Mouse (Mus musculus) embryonic fibroblast, embryonic 13.5 days (primary cell): ENCODE data around the gene Olfr1441. TPM values are rescaled to one million over a fixed set of nuclear protein-coding genes. Genes with fewer than 3 reads are reported as not detected.

Source experiments
- H3K27ac ChIP-seq: 2 replicates; pipeline ENCODE4 v1.5.1; 2012; ENCODE audit warnings: low read length, control low read depth, inconsistent platforms; ENCODE audit not compliant: insufficient read depth
- H3K4me1 ChIP-seq: 2 replicates; pipeline ENCODE4 v1.6.1; 2011; ENCODE audit warnings: low read length; ENCODE audit not compliant: control insufficient read depth, insufficient read depth
- H3K4me3 ChIP-seq: 2 replicates; pipeline ENCODE4 v1.5.1; 2011; ENCODE audit warnings: mild to moderate bottlenecking, control low read depth, low read length; ENCODE audit not compliant: insufficient read depth
- CTCF ChIP-seq: IDR thresholded peaks from 2 replicates; pipeline ENCODE4 v1.5.1; 2011; ENCODE audit warnings: mild to moderate bottlenecking, control low read depth, low read length, moderate library complexity, borderline replicate concordance; ENCODE audit not compliant: insufficient read depth
- POLR2A ChIP-seq: IDR thresholded peaks from 2 replicates; pipeline ENCODE4 v1.6.1; 2011; ENCODE audit warnings: low read depth, mild to moderate bottlenecking, control low read depth, low read length, moderate library complexity
- polyA plus RNA-seq: library from polyadenylated mRNA; stranded (reverse); fragments of >200 nt; gene quantifications from 2 replicates; pipeline ENCODE4 v1.2.4, GENCODE M21; 2011; ENCODE audit warnings: low read depth; ENCODE audit not compliant: missing spikeins, insufficient read length

The Olfr1441 gene
- polyA plus RNA-seq, 1 experiment, result not detected

DNA sequence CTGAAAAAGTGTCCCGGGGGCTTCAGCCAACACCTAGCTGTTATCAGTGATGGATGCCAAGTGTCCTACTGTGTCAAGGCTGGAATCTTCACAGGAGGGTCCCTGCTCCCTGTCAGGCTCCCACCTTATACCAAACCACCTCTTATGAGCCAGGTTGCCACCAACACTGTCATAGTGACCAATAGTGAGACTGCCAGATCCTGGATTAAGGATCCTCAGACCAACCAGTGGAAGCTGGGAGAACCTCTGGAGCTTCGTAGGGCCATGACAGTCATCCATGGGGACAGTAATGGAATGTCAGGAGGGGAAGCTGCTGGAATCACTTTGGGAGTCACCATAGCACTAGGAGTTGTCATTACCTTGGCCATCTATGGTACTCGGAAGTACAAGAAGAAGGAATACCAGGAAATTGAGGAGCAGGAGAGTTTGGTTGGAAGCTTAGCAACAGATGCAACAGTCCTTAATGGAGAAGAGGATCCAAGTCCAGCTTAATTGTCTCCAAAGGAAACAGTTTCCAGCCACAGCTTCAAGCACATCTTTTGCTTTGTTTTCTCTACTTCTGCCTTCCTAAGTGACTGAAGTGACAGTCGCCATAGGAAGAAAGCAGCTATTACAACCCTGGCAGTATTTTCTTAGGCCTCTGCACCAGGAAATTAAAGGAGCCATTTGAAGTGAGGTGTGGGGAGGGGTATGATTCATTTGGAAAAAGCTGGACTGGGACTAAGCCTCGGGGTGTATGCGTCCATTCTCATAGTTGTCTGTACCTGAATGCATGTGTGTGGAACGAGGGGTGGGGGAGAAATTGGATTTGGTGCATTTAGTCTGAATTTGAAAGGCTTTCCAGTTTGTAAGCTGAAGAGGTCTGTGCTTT lies 45.9 kb downstream of the Olfr1441 start:
- no peak overlapping the region for H3K4me3 ChIP-seq
- no peak for TF ChIP-seq POLR2A
- H3K4me1 ChIP-seq, result peaks cover 4% of the 10 kb centered on the region
- no peak overlapping the region for H3K27ac ChIP-seq

- no peak for TF ChIP-seq CTCF
- TF ChIP-seq POLR2A, result no peak
- H3K27ac ChIP-seq, result no peak overlapping the region
- no peak overlapping the region for H3K4me3 ChIP-seq
- H3K4me1 ChIP-seq, result peaks cover 4% of the 10 kb centered on the region
Observed at GRCm38 (mm10) chr19:12463722-12464035, 46.4 kb downstream of the Olfr1441 start.

- TF ChIP-seq POLR2A (no peak), CTCF (no peak)
- Histone ChIP-seq H3K27ac (peak overlapping the region; percentile 64; the same call in 1 of the 2 replicates), H3K4me1 (peaks cover 4% of the 10 kb centered on the region), H3K4me3 (no peak overlapping the region)
Observed at GRCm38 (mm10) chr19:12464127-12464526, 46.9 kb downstream of the Olfr1441 start.

DNA sequence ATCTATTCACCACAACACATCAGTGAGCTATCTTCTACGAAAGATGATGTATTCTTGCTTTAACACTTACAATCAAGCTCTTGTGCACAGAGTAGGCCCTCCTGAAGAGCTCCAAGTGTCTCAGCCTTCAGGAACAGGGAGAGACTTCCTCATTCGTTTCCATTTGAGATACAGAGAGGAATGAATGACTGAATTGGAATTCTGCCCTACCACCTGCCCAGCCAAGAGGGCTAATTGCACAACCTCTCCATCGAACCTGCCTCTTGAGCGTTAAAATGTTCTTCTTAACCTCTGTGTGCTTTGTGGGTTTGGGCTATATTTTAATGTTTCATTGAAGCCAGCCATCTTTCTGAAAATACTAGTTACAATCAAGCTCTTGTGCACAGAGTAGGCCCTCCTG lies 47.4 kb downstream of the Olfr1441 start:
- Histone ChIP-seq H3K4me1 (peaks cover 4% of the 10 kb centered on the region), H3K27ac (no peak overlapping the region), H3K4me3 (no peak overlapping the region)
- TF ChIP-seq CTCF (no peak), POLR2A (no peak)

GRCm38 (mm10) chr19:12465530-12466144 lies 48.4 kb downstream of the Olfr1441 start:
- H3K27ac ChIP-seq, result no peak overlapping the region
- no peak for TF ChIP-seq CTCF
- no peak for TF ChIP-seq POLR2A
- H3K4me3 ChIP-seq, result no peak overlapping the region
- peaks cover 4% of the 10 kb centered on the region for H3K4me1 ChIP-seq

DNA sequence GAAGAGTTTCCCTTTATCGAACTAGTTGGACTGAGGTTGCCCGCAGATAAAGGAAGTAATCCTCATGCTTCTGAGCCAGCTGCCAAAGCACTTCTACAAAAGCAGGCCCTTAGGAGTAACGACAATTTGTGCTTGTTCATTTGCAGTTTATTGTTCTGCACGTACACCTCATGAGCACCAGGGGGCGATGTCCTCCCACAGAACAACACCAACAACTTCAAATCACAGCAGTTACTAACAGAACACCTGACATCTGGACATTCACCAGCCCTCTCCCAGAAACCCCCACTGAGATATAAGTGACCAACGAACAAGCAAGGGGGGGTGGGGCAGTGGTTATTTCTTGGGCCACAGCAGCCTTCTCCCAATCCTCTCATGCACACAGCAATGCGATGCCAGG lies 49.0 kb downstream of the Olfr1441 start:
- TF ChIP-seq CTCF (peak; percentile 88), POLR2A (no peak)

DNA sequence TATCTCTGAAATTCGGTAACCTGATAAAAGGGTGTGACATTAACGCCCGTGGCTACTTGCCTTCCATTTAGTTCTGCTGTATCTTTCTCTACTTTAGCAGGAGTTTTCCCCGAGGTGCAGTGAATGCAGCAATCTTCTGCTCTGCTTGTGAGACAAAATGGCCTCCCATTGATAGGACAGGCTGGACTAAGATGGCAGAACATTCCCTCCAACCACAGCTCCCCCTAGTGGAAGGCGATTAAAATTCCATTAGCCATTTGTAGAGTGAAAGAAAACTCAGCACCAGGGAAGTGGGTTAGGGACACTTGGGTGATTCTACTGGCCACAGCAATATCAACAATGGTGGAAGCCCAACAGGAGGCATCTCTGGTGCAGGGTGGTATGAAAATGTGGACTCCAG lies 50.2 kb downstream of the Olfr1441 start:
- Histone ChIP-seq H3K4me1 (peaks cover 5% of the 10 kb centered on the region), H3K4me3 (no peak overlapping the region), H3K27ac (no peak overlapping the region)
- TF ChIP-seq CTCF (no peak), POLR2A (no peak)

More for the DNA sequence above, 49.0 kb downstream of the Olfr1441 start:
- no peak overlapping the region for H3K4me3 ChIP-seq
- H3K4me1 ChIP-seq, result peaks cover 4% of the 10 kb centered on the region
- no peak overlapping the region for H3K27ac ChIP-seq

GRCm38 (mm10) chr19:12471866-12472265 lies 54.6 kb downstream of the Olfr1441 start:
- Histone ChIP-seq H3K4me1 (peaks cover 24% of the 10 kb centered on the region), H3K4me3 (no peak overlapping the region), H3K27ac (peak overlapping the region; percentile 68)
- no peak for TF ChIP-seq CTCF

DNA sequence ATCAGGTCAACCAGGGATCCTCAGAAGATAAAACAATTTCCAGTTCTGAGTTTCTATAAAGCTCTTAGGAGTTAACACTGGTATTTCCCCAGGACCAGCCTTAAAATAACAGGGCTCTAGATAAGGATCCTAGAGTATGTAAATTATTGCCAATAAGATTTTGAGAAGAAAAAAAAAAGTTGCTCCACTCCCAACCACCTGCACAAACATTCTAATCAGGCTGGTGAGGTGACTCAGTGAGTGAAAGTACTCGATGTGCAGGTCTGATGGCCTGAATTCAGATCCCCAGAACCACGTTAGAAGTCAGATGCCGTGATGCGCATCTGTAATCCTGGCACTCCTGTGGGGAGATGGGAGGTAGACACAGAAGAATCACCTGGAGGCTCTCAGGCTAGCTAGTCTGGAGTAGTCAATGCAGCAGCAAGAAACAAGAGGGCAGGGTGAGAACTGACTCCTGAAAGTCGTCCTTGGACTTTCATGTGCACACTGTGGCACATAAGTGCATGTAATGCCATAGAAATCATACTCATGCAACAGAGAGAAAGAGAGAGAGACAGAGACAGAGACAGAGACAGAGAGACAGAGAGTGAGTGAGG lies 55.2 kb downstream of the Olfr1441 start:
- Histone ChIP-seq H3K4me3 (no peak overlapping the region), H3K27ac (peak overlapping the region; percentile 68), H3K4me1 (peaks cover 26% of the 10 kb centered on the region)
- no peak for TF ChIP-seq CTCF
- TF ChIP-seq POLR2A, result no peak

Other genes starting within 250 kb of the Olfr1441 start
- gene Olfr1555-ps1, start 247.3 kb upstream of the Olfr1441 start, polyA plus RNA-seq, result not detected in 2 replicates
- gene Olfr1431, start 216.8 kb upstream of the Olfr1441 start, polyA plus RNA-seq, result not detected in 2 replicates
- gene Olfr1432, start 184.8 kb upstream of the Olfr1441 start, polyA plus RNA-seq, result not detected in 2 replicates
- not detected in 2 replicates for gene Olfr262, start 175.8 kb upstream of the Olfr1441 start, polyA plus RNA-seq
- not detected in 2 replicates for gene Olfr235, start 156.4 kb upstream of the Olfr1441 start, polyA plus RNA-seq
- not detected in 2 replicates for gene Olfr1434, start 137.6 kb upstream of the Olfr1441 start, polyA plus RNA-seq
- not detected in 2 replicates for gene Olfr1436, start 118.3 kb upstream of the Olfr1441 start, polyA plus RNA-seq
- not detected in 2 replicates for gene Olfr1437, start 92.3 kb upstream of the Olfr1441 start, polyA plus RNA-seq
- not detected in 2 replicates for gene Olfr1438-ps1, start 81.5 kb upstream of the Olfr1441 start, polyA plus RNA-seq
- gene Olfr1440, start 30.2 kb upstream of the Olfr1441 start, polyA plus RNA-seq, result not detected in 2 replicates
- not detected in 2 replicates for gene Pfpl, start 10.5 kb downstream of the Olfr1441 start, polyA plus RNA-seq
- 0.82 and 7.0 TPM in 2 replicates for gene Mpeg1, start 43.3 kb downstream of the Olfr1441 start, polyA plus RNA-seq
- 6.2 and 10.4 TPM in 2 replicates for gene Dtx4, start 84.0 kb downstream of the Olfr1441 start, polyA plus RNA-seq
- gene Fam111a, start 128.3 kb downstream of the Olfr1441 start, polyA plus RNA-seq, result 50.9 and 56.0 TPM in 2 replicates
- 0.23 TPM in 1 of 2 replicates, not detected in the other for gene Gm4952, start 182.5 kb downstream of the Olfr1441 start, polyA plus RNA-seq
- gene Glyat, start 215.9 kb downstream of the Olfr1441 start, polyA plus RNA-seq, result 0.23 TPM in 1 of 2 replicates, not detected in the other